Mouse (Mus musculus): Measurements from ENCODE around the gene Actn3.
A peak's percentile ranks its signal among the peaks of the same experiment; 100 is the strongest.
"Not testable (repeated sequence)": the region's sequence is repeated elsewhere in the genome, so short reads cannot be mapped to it uniquely, and the experiment has no call there.

The Actn3 gene

GRCm38 (mm10) chr19:4877785-4878184 lies at the start of gene Actn3:
TSS of gene Actn3 (minus strand) at chr19:4877909.
- DNase-seq (ENCODE audit: low spot score) = peak; percentile 28

DNA sequence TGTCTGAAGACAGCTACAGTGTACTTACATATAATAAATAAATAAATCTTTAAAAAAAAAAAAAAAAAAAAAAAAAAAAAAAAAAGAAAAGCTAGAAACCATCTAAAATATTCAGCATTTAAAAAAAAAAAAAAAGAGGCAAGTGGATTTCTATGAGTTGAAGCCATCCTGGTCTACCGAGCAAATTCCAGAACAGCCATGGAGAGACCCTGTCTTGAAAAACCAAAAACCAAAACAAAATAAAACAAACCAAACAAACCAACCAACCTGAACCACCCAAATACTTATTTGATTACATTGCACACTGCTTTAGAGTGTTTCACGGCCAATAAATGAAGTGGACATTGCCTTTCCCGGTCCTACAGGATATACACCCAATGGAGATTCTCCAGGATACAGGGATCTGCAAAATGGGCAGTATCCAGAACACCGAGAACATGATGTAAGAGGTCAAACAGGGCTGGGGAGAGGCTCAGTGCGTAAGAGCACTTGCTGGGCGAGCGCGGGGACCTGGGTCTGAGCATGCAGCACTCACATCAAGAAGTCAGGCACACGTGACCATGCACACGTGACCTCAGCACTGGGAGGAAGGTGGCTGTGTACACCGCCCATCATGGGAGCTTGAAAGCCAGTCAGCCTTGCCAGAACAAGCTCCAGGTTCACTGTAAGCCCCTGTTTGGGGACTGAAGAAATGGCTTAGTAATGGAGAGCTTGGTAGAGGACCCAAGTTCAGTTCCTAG lies 47.6 kb upstream of the Actn3 start:
- DNase-seq (ENCODE audit: low spot score) = no peak

DNA sequence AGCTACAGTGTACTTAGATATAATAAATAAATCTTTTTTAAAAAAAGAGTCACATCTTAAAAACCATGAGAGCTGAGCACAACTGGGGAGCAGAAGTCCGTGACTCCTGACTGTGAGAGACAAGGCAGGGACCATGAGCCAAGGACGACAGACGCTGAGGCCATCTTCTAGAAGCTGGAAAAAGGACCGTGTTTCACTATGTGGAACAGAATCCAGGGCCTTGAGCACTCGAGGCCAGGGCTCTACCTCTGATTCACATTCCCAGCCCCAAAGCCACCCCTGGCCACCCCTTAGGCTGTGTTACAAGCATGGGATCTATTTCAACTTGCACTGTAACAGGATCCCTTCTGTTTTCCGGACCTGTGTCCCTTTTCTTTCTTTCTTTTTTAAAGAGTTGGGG lies 41.9 kb upstream of the Actn3 start:
- no peak for DNase-seq (ENCODE audit: low spot score)

- no peak for DNase-seq (ENCODE audit: low spot score)
Observed at GRCm38 (mm10) chr19:4916827-4917226, 39.1 kb upstream of the Actn3 start.

DNA sequence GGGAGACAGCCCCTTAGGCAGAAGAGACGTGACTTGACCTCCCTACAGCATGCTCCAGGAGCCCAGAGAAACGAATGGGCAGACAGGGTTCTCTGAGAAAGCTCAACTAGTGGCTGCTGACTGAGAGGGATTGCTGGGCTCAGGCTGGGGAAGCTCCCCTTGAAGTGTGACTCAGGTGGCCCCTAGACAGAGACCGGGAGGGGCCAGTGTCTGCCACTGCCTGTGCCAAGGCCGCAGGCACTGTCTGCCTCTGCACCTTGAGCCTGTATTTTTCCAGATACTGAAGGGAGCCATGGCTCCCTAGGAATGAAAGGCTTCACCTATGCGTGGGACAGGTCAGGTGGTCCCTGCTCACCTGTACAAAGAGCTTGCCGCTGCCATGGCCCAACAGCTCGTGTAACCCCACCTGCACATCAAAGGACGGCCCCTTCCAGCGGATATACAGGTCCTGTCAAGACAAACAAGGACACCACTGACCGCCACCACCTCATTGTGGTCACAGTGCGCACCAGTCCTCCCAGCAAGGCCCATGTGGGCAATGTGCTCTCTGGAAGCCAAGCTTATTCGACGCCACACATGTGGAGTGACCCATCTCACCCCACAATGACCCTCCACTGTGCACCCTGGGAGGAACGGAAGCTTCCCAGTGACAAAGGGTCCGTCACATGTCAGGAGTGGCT lies 38.4 kb upstream of the Actn3 start:
- no peak for DNase-seq (ENCODE audit: low spot score)

DNA sequence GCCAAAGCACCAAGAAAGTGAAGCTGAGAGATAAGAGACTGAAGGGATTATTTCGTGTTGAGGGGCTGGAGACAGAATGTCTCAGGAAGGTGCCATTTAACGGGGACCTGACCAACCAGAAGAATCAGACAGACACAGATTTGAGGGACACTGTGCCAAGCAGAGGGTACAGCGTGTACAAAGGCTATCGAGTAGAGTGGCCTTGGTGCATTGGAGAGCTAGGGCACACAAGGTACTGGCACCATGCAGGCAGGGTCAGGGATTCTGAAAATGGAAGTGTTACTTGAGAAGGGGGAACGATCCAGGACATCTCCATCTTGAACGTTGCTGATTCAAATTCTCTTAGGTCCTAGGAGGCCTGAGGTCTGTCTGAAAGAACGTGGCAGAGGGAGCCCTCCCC lies 31.7 kb upstream of the Actn3 start:
- DNase-seq (ENCODE audit: low spot score) = no peak

DNA sequence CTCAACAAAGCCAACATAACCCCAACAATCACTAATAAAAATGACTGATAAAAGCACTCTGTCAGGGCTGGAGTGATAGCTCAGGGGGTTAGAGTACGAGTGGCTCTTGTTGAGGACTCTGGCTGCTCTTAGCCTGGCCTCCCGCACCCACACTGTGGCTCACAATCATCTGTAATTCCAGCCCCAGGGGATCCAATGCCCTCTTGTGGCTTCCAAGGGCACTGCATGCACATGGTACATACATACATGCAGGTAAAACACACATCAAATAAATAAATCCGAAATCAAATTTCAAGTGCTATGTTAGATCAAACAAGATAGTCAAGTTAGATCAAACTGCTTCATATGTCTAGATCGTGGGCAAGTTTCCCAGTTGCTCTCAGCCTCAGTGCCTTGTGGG lies 30.4 kb upstream of the Actn3 start:
- no peak for DNase-seq (ENCODE audit: low spot score)

- peak; percentile 74 for DNase-seq (ENCODE audit: low spot score)
Observed at GRCm38 (mm10) chr19:4905979-4906794, 28.5 kb upstream of the Actn3 start, which contains the start of gene Bbs1. TSS of gene Bbs1 (minus strand) at chr19:4906628.

GRCm38 (mm10) chr19:4899888-4900287 lies 22.2 kb upstream of the Actn3 start:
- DNase-seq (ENCODE audit: low spot score) = no peak

GRCm38 (mm10) chr19:4898972-4899371 lies 21.3 kb upstream of the Actn3 start:
- DNase-seq (ENCODE audit: low spot score) = no peak

DNA sequence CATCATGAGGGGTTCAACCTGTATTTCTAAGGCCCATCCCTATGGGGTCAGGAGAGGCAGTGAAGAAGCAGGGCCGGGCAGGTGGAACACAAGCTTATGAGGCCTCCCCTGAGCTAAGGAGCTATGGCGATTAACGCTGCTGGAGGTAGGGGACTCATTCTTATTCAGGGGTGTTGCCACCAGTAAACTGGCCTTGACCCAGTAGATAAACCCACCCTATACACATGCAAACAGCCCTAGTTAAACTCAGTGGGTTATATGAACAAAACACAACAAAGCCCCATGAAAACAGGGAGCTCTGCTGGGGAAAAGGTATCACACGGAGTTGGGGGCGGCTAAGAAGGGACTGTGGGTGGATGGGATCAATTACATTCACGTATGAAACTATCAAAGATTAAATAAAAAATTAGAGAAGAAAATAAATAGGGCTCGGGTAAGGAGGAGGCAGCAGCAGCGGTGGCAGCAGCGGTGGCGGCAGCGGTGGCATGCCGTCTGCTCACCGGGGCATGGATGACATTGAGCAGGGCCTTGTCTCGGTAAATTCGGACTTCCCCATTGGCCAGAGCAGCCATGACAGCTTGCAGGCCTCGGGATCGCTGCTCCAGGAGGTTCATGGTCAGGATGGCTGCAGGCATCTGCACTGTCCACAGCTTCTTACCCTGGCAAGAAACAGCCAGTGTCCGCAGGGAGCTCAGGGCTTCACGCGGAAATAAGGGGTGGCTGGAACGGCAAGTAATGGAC lies 19.2 kb upstream of the Actn3 start:
- DNase-seq (ENCODE audit: low spot score) = no peak

- DNase-seq (ENCODE audit: low spot score) = no peak
Observed at GRCm38 (mm10) chr19:4891798-4892197, 14.1 kb upstream of the Actn3 start.

DNA sequence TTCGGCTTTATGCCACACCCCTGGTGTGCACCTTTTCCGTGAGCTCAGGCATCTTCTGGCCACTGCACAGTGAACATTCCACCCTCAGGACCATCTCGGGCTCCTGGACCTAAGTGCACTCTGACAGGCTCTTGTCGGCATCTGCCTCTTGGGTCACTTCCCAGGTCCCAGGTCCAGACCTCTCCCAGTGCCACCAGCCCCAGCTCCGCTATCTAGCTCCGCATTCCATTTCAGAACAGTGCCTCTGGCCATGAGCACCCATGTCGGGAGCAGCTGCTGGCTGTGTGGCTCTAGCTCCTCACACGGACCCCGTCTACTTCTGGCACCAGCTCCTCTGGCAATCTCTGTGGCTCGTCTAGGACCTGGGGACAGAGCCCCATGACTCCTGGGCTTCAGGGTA lies 12.1 kb upstream of the Actn3 start:
- no peak for DNase-seq (ENCODE audit: low spot score)

GRCm38 (mm10) chr19:4883961-4884360 lies 6.3 kb upstream of the Actn3 start:
- DNase-seq (ENCODE audit: low spot score) = no peak

GRCm38 (mm10) chr19:4879324-4879703 lies 1.6 kb upstream of the Actn3 start:
- DNase-seq (ENCODE audit: low spot score) = no peak

- DNase-seq (ENCODE audit: low spot score) = peak; percentile 95
Observed at GRCm38 (mm10) chr19:4878405-4879323, 955 bp upstream of the Actn3 start, which contains the start of gene Zdhhc24. TSS of gene Zdhhc24 (plus strand) at chr19:4878668.

- DNase-seq (ENCODE audit: low spot score) = no peak
Observed at GRCm38 (mm10) chr19:4876755-4877154, 954 bp downstream of the Actn3 start.

DNA sequence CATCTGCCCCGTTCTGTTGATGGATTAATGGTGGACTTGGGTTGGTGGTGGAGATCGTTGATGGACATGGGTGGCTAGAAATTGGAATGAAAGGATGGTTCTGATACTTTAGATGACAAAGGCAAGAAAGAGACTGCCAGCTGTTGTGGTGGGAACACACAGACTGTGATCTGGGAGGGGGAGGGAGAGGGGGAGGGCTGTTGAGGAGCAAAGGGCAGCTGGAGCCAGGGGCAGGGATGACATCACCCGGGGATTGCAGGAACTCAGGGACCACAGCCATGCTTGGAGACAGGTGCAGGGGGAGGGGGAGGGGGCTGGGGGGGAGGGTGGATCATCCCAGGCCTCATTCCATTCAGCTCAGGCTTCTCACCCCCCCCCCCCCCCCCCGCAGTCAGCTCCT lies 1.5 kb downstream of the Actn3 start:
- no peak for DNase-seq (ENCODE audit: low spot score)

DNA sequence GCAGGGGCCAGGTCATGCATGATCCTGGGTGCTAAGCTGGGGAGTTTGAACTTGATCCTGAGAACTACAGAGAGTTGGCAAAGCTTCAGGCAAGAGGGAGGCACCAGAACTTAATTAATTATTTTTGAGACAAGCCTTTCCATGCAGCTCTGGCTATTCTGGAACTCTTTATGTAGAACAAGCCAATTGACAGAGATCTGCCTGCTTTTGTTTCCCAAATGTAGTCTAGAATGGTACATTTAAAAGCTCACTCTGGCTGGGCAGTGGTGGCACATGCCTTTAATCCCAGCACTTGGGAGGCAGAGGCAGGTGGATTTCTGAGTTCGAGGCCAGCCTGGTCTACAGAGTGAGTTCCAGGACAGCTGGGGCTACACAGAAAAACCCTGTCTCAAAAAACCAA lies 3.1 kb downstream of the Actn3 start:
- DNase-seq (ENCODE audit: low spot score) = not testable (repeated sequence)

DNA sequence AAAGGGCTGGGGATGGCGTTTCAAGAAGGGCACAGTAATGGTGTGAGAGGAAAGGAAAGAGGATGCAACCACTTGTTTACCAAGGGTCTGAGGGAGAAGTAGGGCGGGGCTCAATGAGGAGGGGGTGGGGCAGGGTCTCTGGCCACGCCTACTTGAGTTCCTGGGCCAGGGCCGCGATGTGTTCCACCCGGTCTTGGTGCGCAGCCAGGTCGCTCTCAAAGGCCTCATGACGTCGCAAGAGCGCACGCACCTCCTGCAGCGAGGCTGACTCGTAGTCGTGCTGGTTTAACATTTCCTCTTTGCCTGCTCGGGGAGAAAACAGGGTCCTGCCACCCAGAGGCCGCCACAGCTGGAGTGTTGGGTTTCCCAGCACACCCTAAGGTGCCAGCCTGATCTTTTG lies 12.6 kb downstream of the Actn3 start:
- peak; percentile 24 for DNase-seq (ENCODE audit: low spot score)

GRCm38 (mm10) chr19:4863048-4863447 lies 14.7 kb downstream of the Actn3 start:
- DNase-seq (ENCODE audit: low spot score) = no peak

Measured in ovary, postnatal 36 days (tissue).